Mouse (Mus musculus) left cerebral cortex, postnatal 4 days (tissue): ENCODE results near the gene Eml4. TPM values are rescaled to one million over a fixed set of nuclear protein-coding genes. Genes with fewer than 3 reads are reported as not detected.

Experiments used
- DNase-seq: peaks from one replicate; pipeline ENCODE4 v3.0.0-alpha.2; 2022
- intact Hi-C: fragments of 180-260 bp; cut with DNase I; formaldehyde crosslinking; loops from one replicate; pipeline ENCODE4 v1.15.1; 2025
- total RNA-seq, 2 experiments: library from RNA; stranded (reverse); gene quantifications; 2 replicates each; pipeline ENCODE4 v1.2.3; 2021

The Eml4 gene
- total RNA-seq, 2 experiments from 2014 or later = 44.9 to 47.8 TPM

- intact Hi-C loops = loop anchor here (10.0 kb wide), 1 partner anchor 103 kb away; no protein-coding TSS in a partner anchor
- no peak for DNase-seq
These were observed 27.2 kb downstream of the Eml4 start for GRCm38 (mm10) chr17:83377755-83378443.

- intact Hi-C loops = loop anchor here (10.0 kb wide), 1 partner anchor 104 kb away; no protein-coding TSS in a partner anchor
- DNase-seq = no peak
These were observed 27.7 kb downstream of the Eml4 start for GRCm38 (mm10) chr17:83378444-83378762.

- intact Hi-C loops = loop anchor here (10.0 kb wide), 1 partner anchor 105 kb away; no protein-coding TSS in a partner anchor
- no peak for DNase-seq
These were observed 28.6 kb downstream of the Eml4 start for GRCm38 (mm10) chr17:83379366-83379765.

- no peak for DNase-seq
- intact Hi-C loops = loop anchor here (10.0 kb wide), 1 partner anchor 105 kb away; no protein-coding TSS in a partner anchor
These were observed 29.1 kb downstream of the Eml4 start for GRCm38 (mm10) chr17:83379791-83380190.

GRCm38 (mm10) chr17:83382752-83383151 lies 32.0 kb downstream of the Eml4 start:
- no peak for DNase-seq
- intact Hi-C loops = no loop called here

- DNase-seq = no peak
- intact Hi-C loops = no loop called here
These were observed 34.2 kb downstream of the Eml4 start for GRCm38 (mm10) chr17:83384981-83385380.

- no peak for DNase-seq
- intact Hi-C loops = no loop called here
These were observed 36.4 kb downstream of the Eml4 start for GRCm38 (mm10) chr17:83387161-83387560.

GRCm38 (mm10) chr17:83394013-83394412 lies 43.3 kb downstream of the Eml4 start:
- intact Hi-C loops = no loop called here
- DNase-seq = no peak

GRCm38 (mm10) chr17:83397571-83398100 lies 46.9 kb downstream of the Eml4 start:
- DNase-seq = no peak
- intact Hi-C loops = no loop called here

GRCm38 (mm10) chr17:83398756-83399155 lies 48.0 kb downstream of the Eml4 start:
- no peak for DNase-seq
- intact Hi-C loops = no loop called here

- intact Hi-C loops = no loop called here
- DNase-seq = no peak
These were observed 79.9 kb downstream of the Eml4 start for GRCm38 (mm10) chr17:83430607-83431006.

- peak; percentile 15 for DNase-seq
- intact Hi-C loops = no loop called here
These were observed 92.7 kb downstream of the Eml4 start for GRCm38 (mm10) chr17:83443406-83443805.

- no peak for DNase-seq
- intact Hi-C loops = no loop called here
These were observed 98.9 kb downstream of the Eml4 start for GRCm38 (mm10) chr17:83449583-83449982.

GRCm38 (mm10) chr17:83451367-83451766 lies 100.6 kb downstream of the Eml4 start:
- intact Hi-C loops = loop anchor here (10.0 kb wide), 1 partner anchor 177 kb away; no protein-coding TSS in a partner anchor
- DNase-seq = no peak

- no peak for DNase-seq
- intact Hi-C loops = loop anchor here (10.0 kb wide), 1 partner anchor 177 kb away; no protein-coding TSS in a partner anchor
These were observed 101.1 kb downstream of the Eml4 start for GRCm38 (mm10) chr17:83451796-83452195.

GRCm38 (mm10) chr17:83452451-83452850 lies 101.7 kb downstream of the Eml4 start:
- intact Hi-C loops = loop anchor here (10.0 kb wide), 1 partner anchor 178 kb away; no protein-coding TSS in a partner anchor
- no peak for DNase-seq

- DNase-seq = no peak
- intact Hi-C loops = loop anchor here (10.0 kb wide), 1 partner anchor 179 kb away; no protein-coding TSS in a partner anchor
These were observed 102.9 kb downstream of the Eml4 start for GRCm38 (mm10) chr17:83453587-83453986.

GRCm38 (mm10) chr17:83457271-83457670 lies 106.5 kb downstream of the Eml4 start:
- intact Hi-C loops = loop anchor here (10.0 kb wide), 1 partner anchor 182 kb away; no protein-coding TSS in a partner anchor
- DNase-seq = no peak

GRCm38 (mm10) chr17:83465969-83466368 lies 115.2 kb downstream of the Eml4 start:
- intact Hi-C loops = no loop called here
- DNase-seq = no peak

- intact Hi-C loops = no loop called here
- no peak for DNase-seq
These were observed 116.0 kb downstream of the Eml4 start for GRCm38 (mm10) chr17:83466697-83467251.

- intact Hi-C loops = no loop called here
These were observed 118.9 kb downstream of the Eml4 start for GRCm38 (mm10) chr17:83469586-83469985.

GRCm38 (mm10) chr17:83477089-83477488 lies 126.4 kb downstream of the Eml4 start:
- DNase-seq = no peak
- intact Hi-C loops = no loop called here

More at GRCm38 (mm10) chr17:83469586-83469985, 118.9 kb downstream of the Eml4 start:
- no peak for DNase-seq
